Mouse (Mus musculus) CH12.LX (cell line): Measurements from ENCODE around the gene Pcsk6.

ENCODE experiments used
- CHD2 ChIP-seq: IDR thresholded peaks from 2 replicates; pipeline ENCODE4 v1.6.1; 2011; ENCODE audit warnings: low read length, improper control_type of control experiment
- CTCF ChIP-seq, 2 experiments: IDR thresholded peaks in 1 of 2; conservative IDR thresholded peaks in 1 of 2; 2 replicates each; pipeline ENCODE4 v1.5.1; 2011 to 2012; ENCODE audit warnings: low read depth in 2 of 2, low read length in 2 of 2, improper control_type of control experiment in 1 of 2, inconsistent platforms in 1 of 2, mild to moderate bottlenecking in 1 of 2, moderate library complexity in 1 of 2
- MAX ChIP-seq: IDR thresholded peaks from 2 replicates; pipeline ENCODE4 v1.6.1; 2011; ENCODE audit warnings: low read length, improper control_type of control experiment
- MYC ChIP-seq: IDR thresholded peaks from 2 replicates; pipeline ENCODE4 v1.6.1; 2011; ENCODE audit warnings: low read depth, mild to moderate bottlenecking, improper control_type of control experiment, low read length
- POLR2A ChIP-seq: IDR thresholded peaks from 2 replicates; pipeline ENCODE4 v1.6.1; 2011; ENCODE audit warnings: low read depth, mild to moderate bottlenecking, improper control_type of control experiment, low read length
- RAD21 ChIP-seq: IDR thresholded peaks from 2 replicates; pipeline ENCODE4 v1.6.1; 2011; ENCODE audit warnings: low read depth, mild to moderate bottlenecking, low read length, improper control_type of control experiment, moderate library complexity
- SMC3 ChIP-seq: IDR thresholded peaks from 2 replicates; pipeline ENCODE4 v1.6.1; 2011; ENCODE audit warnings: low read depth, low read length, improper control_type of control experiment

- TF ChIP-seq RAD21 (no peak), POLR2A (no peak), SMC3 (no peak), MAX (no peak), MYC (no peak), CTCF (conservative IDR thresholded peaks at IDR 0.05 in 1 of 2, IDR thresholded peaks at IDR 0.05 in 1 of 2; ENCODE audit: low read depth in 2 of 2, low read length in 2 of 2) (no peak), CHD2 (no peak)
Observed at GRCm38 (mm10) chr7:66040026-66040814, 178.7 kb downstream of the Pcsk6 start.
